Mouse (Mus musculus) liver, adult (tissue): ENCODE measurements around the gene Recql.

ENCODE experiments used
- GATA4 ChIP-seq: IDR thresholded peaks from 2 replicates; pipeline ENCODE4 v1.6.1; 2014; ENCODE audit warnings: mild to moderate bottlenecking, low read length; ENCODE audit not compliant: insufficient replicate concordance

Recql gene

DNA sequence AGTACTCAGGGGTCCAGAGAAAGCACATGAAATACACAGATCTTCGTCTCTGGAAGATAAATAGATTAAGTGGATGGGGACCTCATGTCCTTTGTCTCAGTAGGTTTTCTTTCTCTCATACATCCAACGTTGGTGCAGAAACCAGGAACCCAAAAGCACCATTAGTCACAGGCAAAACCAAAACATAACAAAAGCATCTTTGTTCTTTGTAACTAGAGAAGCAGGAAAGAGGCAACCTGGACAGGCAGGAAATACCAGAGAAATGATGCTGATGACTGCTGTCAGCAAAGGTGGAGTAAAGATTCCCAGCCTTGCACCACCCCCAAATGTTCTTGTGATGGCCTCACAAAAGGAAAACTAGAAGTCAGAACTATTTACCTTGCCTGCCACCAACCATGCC lies 47.3 kb downstream of the Recql start:
- TF ChIP-seq GATA4: no peak

DNA sequence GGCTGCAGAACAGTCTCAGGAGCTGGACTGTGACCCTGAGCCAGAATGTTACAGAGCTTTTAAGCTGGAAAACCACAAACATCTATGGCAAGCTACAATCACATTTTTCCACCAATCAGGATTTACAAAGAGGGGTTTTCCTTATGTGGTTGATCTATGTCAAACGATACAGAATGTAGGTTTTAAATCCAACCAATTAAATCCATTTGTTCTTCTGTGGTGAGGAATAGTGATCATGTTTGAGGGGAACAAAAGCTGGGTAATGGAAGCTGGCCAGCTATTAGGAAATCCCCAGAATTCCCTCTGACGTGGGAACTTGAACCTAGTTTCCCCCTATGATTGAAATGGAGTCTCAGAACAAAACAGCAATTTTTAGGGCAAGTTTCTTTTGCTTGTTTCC lies 47.9 kb downstream of the Recql start:
- TF ChIP-seq GATA4: no peak

DNA sequence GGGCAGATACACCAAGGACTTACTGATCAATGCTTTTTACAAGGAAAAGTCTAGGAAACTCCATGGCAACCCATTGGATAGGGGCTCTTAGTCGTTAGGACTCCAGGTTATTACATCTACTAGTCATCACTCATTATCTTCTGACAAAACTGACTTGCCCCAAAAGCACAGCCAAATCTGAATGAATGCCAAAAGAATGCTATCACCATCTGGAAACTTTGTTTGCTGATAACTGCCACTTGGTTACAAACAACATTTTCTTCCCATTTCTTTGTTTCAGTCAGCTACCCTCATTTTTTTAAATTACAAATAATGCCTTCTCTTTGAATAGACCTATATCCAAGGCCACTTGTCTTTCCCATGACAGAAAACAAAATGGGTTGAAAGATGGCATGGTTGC lies 57.7 kb downstream of the Recql start:
- TF ChIP-seq GATA4: no peak

DNA sequence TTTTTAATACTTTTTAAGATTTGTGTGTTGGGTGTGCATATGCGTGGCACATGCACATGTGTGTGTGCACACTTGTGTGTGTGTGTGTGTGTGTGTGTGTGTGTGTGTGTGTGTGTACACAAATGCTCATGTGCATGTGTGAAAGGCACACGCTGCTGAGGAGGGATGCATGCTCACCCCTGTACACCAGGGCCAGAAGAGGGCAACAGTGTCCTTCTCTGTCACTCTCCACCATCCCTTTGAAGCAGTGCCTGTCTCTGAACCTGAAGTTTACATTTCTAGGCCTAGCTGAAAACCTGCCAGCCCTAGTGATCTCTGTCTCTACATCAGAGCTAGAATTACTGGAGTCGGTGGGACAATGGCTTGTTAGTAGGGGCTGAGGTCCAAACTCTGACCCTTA lies 60.3 kb downstream of the Recql start:
- TF ChIP-seq GATA4: no peak

DNA sequence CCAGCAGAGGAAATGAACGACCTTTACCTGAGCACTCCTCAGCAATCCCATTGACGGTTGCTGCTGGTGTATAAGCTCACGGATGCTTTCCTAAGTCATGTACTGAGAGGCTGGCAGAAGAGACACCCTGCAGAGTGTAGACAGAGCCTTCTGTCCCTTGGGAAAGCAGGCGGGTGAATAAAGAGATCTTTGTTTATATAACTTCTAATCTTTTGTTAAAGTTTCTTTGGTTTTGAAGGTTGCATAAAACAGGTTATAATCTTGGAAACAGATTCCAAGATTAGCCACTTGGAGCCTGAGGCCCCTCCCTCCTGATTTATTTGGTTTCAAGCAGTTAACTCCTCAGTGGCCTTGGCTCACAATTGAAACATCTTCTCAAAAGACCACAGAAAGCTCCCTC lies 64.0 kb downstream of the Recql start, which contains the start of gene Slco1a5:
Slco1a5 (minus strand) TSS at position 101 of the 400 bp plus-strand sequence.
- no peak for TF ChIP-seq GATA4

DNA sequence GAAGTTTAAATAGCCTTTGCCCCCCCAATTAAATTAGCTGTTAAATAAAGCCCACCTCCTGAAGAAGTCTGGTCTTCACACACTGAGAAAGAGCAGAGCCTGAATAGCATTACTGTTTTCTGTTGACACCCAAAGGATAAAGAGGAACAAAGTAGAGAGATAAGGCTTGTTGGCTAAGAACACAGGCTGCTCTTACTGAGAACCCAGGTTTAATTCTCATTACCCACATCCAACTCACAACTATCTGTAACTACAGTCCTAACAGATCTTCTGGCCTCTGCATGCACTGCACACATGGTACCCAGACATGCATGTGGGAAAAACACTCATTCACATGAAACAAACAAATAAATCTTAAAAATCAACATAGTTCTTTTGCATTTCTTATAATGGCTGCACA lies 69.8 kb downstream of the Recql start:
- TF ChIP-seq GATA4: no peak

DNA sequence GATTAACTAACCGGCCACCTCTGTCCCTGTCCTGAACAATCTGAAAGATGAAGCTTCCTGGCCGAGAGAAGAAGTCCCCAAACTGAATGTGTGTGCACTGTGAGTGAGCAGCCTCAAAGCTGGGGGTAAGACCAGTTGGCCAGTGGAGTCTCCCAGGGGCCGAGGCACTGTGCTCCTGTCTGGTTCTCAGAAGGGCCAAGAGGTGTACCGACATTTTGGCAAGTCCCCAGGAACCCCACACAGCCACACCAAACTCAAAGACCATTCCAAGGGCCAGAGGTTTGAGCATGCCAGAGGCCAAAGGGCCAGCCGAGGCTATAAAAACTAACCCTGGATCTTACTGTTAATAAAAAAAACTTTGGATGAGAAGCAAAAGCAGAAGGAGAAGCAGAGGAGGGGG lies 72.6 kb downstream of the Recql start:
- TF ChIP-seq GATA4: no peak

DNA sequence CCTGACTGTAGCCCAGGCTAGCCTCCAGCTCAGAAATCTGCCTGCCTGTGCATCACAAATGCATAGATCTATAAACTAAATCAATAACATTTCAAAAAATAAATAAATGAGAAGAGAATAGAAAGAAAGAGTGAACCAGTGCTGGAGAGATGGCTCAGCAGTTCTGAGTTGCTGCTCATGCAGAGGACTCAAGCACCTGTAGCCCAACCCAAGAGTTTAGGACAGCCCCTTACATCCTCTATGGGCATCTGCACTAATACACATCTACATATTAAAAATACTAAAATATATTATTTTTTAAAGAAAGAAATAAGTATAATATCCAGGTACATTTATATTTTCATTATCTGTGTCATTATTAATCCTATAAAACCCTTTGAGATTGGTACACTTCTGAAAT lies 81.8 kb downstream of the Recql start:
- TF ChIP-seq GATA4: no peak
